Mouse (Mus musculus): ENCODE measurements around the gene Isg20l2. TPM values are rescaled to one million over a fixed set of nuclear protein-coding genes. Genes with fewer than 3 reads are reported as not detected.

Isg20l2 gene
- polyA plus RNA-seq, 1 experiment from 2014 or later = 25.0 TPM

- peak overlapping the region; percentile 70 for H3K9ac ChIP-seq (ENCODE audit: low read depth, low read length)
- no peaks in the 10 kb centered on the region for H3K27me3 ChIP-seq (ENCODE audit: control insufficient read depth, insufficient read depth, low read length)
- no peaks in the 10 kb centered on the region for H3K36me3 ChIP-seq (ENCODE audit: control insufficient read depth, insufficient read depth, low read length)
- H3K4me2 ChIP-seq = peak overlapping the region; percentile 56
- no peak overlapping the region for H3K4me3 ChIP-seq (ENCODE audit: low read depth, low read length)
- H3K27ac ChIP-seq (ENCODE audit: low read depth, low read length) = peak overlapping the region; percentile 97
- WGBS (ENCODE audit: insufficient replicate concordance) = 22% methylated on average over 11 of the region's 12 CpGs
- no peaks in the 10 kb centered on the region for H3K9me3 ChIP-seq (replicated peaks; ENCODE audit: control insufficient read depth, low read length)
- peaks cover 65% of the 10 kb centered on the region for H3K4me1 ChIP-seq (ENCODE audit: control insufficient read depth, insufficient read depth, low read length)
- ATAC-seq (replicated peaks; ENCODE audit: insufficient number of reproducible peaks, low FRiP score, low TSS enrichment) = peak; percentile 11; the same call in 1 of the 2 replicates
Measured at GRCm38 (mm10) chr3:87981894-87982835, 52.1 kb downstream of the Isg20l2 start.

GRCm38 (mm10) chr3:87982836-87983601 lies 52.9 kb downstream of the Isg20l2 start:
- peaks cover 69% of the 10 kb centered on the region for H3K4me1 ChIP-seq (ENCODE audit: control insufficient read depth, insufficient read depth, low read length)
- H3K27me3 ChIP-seq (ENCODE audit: control insufficient read depth, insufficient read depth, low read length) = peaks cover under 1% of the 10 kb centered on the region; the same call in 1 of the 2 replicates
- peak overlapping the region; percentile 19; the same call in 1 of the 2 replicates for H3K4me3 ChIP-seq (ENCODE audit: low read depth, low read length)
- H3K36me3 ChIP-seq (ENCODE audit: control insufficient read depth, insufficient read depth, low read length) = no peaks in the 10 kb centered on the region
- H3K9me3 ChIP-seq (replicated peaks; ENCODE audit: control insufficient read depth, low read length) = no peaks in the 10 kb centered on the region
- ATAC-seq (replicated peaks; ENCODE audit: insufficient number of reproducible peaks, low FRiP score, low TSS enrichment) = peak; percentile 49; the same call in 1 of the 2 replicates
- WGBS (ENCODE audit: insufficient replicate concordance) = 2% methylated on average over 13 of the region's 13 CpGs
- H3K9ac ChIP-seq (ENCODE audit: low read depth, low read length) = peak overlapping the region; percentile 70
- peak overlapping the region; percentile 97 for H3K27ac ChIP-seq (ENCODE audit: low read depth, low read length)
- H3K4me2 ChIP-seq = peak overlapping the region; percentile 56

- peaks cover 7% of the 10 kb centered on the region for H3K27me3 ChIP-seq (ENCODE audit: control insufficient read depth, insufficient read depth, low read length)
- H3K4me3 ChIP-seq (ENCODE audit: low read depth, low read length) = peak overlapping the region; percentile 19; the same call in 1 of the 2 replicates
- H3K9ac ChIP-seq (ENCODE audit: low read depth, low read length) = peak overlapping the region; percentile 70
Measured at GRCm38 (mm10) chr3:87983627-87984026, 53.5 kb downstream of the Isg20l2 start.

GRCm38 (mm10) chr3:87984094-87984493 lies 54.0 kb downstream of the Isg20l2 start:
- Histone ChIP-seq H3K4me1 (ENCODE audit: control insufficient read depth, insufficient read depth, low read length) (peaks cover 71% of the 10 kb centered on the region), H3K4me2 (no peak overlapping the region), H3K9me3 (replicated peaks; ENCODE audit: control insufficient read depth, low read length) (no peaks in the 10 kb centered on the region), H3K4me3 (ENCODE audit: low read depth, low read length) (no peak overlapping the region), H3K27me3 (ENCODE audit: control insufficient read depth, insufficient read depth, low read length) (peaks cover 11% of the 10 kb centered on the region), H3K36me3 (ENCODE audit: control insufficient read depth, insufficient read depth, low read length) (no peaks in the 10 kb centered on the region), H3K9ac (ENCODE audit: low read depth, low read length) (0 out of 2 replicates have a peak overlapping the region, but pooled peaks have one; percentile 70), H3K27ac (ENCODE audit: low read depth, low read length) (peak overlapping the region; percentile 97; the same call in 1 of the 2 replicates)
- WGBS (ENCODE audit: insufficient replicate concordance) = 33% methylated on average over 3 of the region's 3 CpGs
- no peak for ATAC-seq (replicated peaks; ENCODE audit: insufficient number of reproducible peaks, low FRiP score, low TSS enrichment)

More at GRCm38 (mm10) chr3:87983627-87984026, 53.5 kb downstream of the Isg20l2 start:
- peaks cover 71% of the 10 kb centered on the region for H3K4me1 ChIP-seq (ENCODE audit: control insufficient read depth, insufficient read depth, low read length)
- no peaks in the 10 kb centered on the region for H3K9me3 ChIP-seq (replicated peaks; ENCODE audit: control insufficient read depth, low read length)
- no peaks in the 10 kb centered on the region for H3K36me3 ChIP-seq (ENCODE audit: control insufficient read depth, insufficient read depth, low read length)
- 46% methylated on average over 6 of the region's 6 CpGs for WGBS (ENCODE audit: insufficient replicate concordance)
- peak overlapping the region; percentile 56 for H3K4me2 ChIP-seq
- H3K27ac ChIP-seq (ENCODE audit: low read depth, low read length) = peak overlapping the region; percentile 97
- ATAC-seq (replicated peaks; ENCODE audit: insufficient number of reproducible peaks, low FRiP score, low TSS enrichment) = no peak

GRCm38 (mm10) chr3:87985505-87986320 lies 55.6 kb downstream of the Isg20l2 start:
- Histone ChIP-seq H3K9ac (ENCODE audit: low read depth, low read length) (no peak overlapping the region), H3K27ac (ENCODE audit: low read depth, low read length) (peak overlapping the region; percentile 79), H3K4me1 (ENCODE audit: control insufficient read depth, insufficient read depth, low read length) (peaks cover 64% of the 10 kb centered on the region), H3K9me3 (replicated peaks; ENCODE audit: control insufficient read depth, low read length) (no peaks in the 10 kb centered on the region), H3K27me3 (ENCODE audit: control insufficient read depth, insufficient read depth, low read length) (peaks cover 26% of the 10 kb centered on the region), H3K4me2 (peak overlapping the region; percentile 22), H3K36me3 (ENCODE audit: control insufficient read depth, insufficient read depth, low read length) (no peaks in the 10 kb centered on the region), H3K4me3 (ENCODE audit: low read depth, low read length) (no peak overlapping the region)
- 0 out of 2 replicates have a peak, but pooled peaks have one; percentile 15 for ATAC-seq (replicated peaks; ENCODE audit: insufficient number of reproducible peaks, low FRiP score, low TSS enrichment)
- WGBS (ENCODE audit: insufficient replicate concordance) = 34% methylated on average over 12 of the region's 12 CpGs

GRCm38 (mm10) chr3:87986868-87987267 lies 56.8 kb downstream of the Isg20l2 start:
- H3K9me3 ChIP-seq (replicated peaks; ENCODE audit: control insufficient read depth, low read length) = no peaks in the 10 kb centered on the region
- H3K4me3 ChIP-seq (ENCODE audit: low read depth, low read length) = peak overlapping the region; percentile 42
- peaks cover 53% of the 10 kb centered on the region for H3K4me1 ChIP-seq (ENCODE audit: control insufficient read depth, insufficient read depth, low read length)
- 0% methylated on average over 17 of the region's 17 CpGs for WGBS (ENCODE audit: insufficient replicate concordance)
- no peaks in the 10 kb centered on the region for H3K36me3 ChIP-seq (ENCODE audit: control insufficient read depth, insufficient read depth, low read length)
- no peak overlapping the region for H3K27ac ChIP-seq (ENCODE audit: low read depth, low read length)
- H3K9ac ChIP-seq (ENCODE audit: low read depth, low read length) = peak overlapping the region; percentile 65; the same call in 1 of the 2 replicates
- peaks cover 34% of the 10 kb centered on the region for H3K27me3 ChIP-seq (ENCODE audit: control insufficient read depth, insufficient read depth, low read length)
- ATAC-seq (replicated peaks; ENCODE audit: insufficient number of reproducible peaks, low FRiP score, low TSS enrichment) = peak; percentile 62
- peak overlapping the region; percentile 72 for H3K4me2 ChIP-seq

GRCm38 (mm10) chr3:87987633-87988032 lies 57.5 kb downstream of the Isg20l2 start:
- peak overlapping the region; percentile 65 for H3K9ac ChIP-seq (ENCODE audit: low read depth, low read length)

More at GRCm38 (mm10) chr3:87987633-87988032, 57.5 kb downstream of the Isg20l2 start:
- H3K27ac ChIP-seq (ENCODE audit: low read depth, low read length) = no peak overlapping the region
- H3K36me3 ChIP-seq (ENCODE audit: control insufficient read depth, insufficient read depth, low read length) = no peaks in the 10 kb centered on the region
- WGBS (ENCODE audit: insufficient replicate concordance) = 1% methylated on average over 15 of the region's 15 CpGs
- peak; percentile 19; the same call in 1 of the 2 replicates for ATAC-seq (replicated peaks; ENCODE audit: insufficient number of reproducible peaks, low FRiP score, low TSS enrichment)
- H3K4me3 ChIP-seq (ENCODE audit: low read depth, low read length) = peak overlapping the region; percentile 42
- H3K9me3 ChIP-seq (replicated peaks; ENCODE audit: control insufficient read depth, low read length) = no peaks in the 10 kb centered on the region
- H3K27me3 ChIP-seq (ENCODE audit: control insufficient read depth, insufficient read depth, low read length) = peaks cover 40% of the 10 kb centered on the region
- peak overlapping the region; percentile 72 for H3K4me2 ChIP-seq
- H3K4me1 ChIP-seq (ENCODE audit: control insufficient read depth, insufficient read depth, low read length) = peaks cover 46% of the 10 kb centered on the region

Measured in heart, embryonic 11.5 days (tissue).